Mouse (Mus musculus) ovary, postnatal 36 days (tissue): ENCODE data around the gene Git1.
"Not testable (repeated sequence)": the region's sequence is repeated elsewhere in the genome, so short reads cannot be mapped to it uniquely, and the experiment has no call there.

Experiments
- DNase-seq: peaks from one replicate; pipeline ENCODE4 v3.0.0; 2022; ENCODE audit warnings: low spot score, mixed read lengths

Gene Git1

DNA sequence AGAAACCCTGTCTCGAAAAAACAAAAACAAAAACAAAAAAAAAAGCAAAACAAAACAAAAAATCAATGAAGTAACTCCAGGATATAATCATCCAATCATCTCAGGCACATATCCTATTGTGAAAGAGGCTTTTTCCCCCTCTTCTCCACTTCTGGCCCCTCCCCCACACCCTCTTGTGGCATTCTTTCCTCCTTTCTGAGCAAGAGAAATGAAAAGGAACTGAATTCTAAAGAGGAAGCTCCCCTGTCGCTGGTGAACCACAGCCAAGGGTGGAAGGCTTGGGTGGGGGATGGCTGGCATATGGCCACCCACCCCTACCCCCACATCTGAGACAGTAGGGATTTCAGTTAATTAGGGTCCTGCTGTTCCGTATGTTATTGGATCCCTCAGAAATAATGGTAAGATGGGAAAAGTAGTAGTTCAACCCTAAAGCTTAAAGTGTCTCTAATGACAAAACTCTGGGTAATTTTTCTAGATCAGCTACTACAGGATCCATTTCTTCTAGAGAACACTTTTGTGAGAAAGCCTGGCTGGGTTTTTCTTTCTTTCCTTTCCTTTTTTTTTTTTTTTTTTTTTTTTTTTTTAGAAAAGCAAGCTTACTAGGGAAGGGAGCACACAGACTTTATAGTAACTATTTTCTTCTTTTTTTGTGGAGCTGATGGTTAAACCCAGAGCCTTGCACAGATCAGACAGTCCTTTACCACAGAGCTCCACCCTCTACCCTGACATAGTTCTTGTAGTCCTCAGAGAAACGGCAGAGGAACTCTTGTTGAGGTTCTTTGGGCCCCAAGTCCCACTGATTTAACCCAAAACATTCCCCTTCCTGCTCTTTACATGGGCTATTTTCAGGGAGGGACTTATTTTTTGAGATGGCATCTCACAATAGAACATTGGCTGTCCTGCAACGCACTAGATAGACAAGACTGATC is 27.5 kb downstream of the Git1 start:
- no peak for DNase-seq

DNA sequence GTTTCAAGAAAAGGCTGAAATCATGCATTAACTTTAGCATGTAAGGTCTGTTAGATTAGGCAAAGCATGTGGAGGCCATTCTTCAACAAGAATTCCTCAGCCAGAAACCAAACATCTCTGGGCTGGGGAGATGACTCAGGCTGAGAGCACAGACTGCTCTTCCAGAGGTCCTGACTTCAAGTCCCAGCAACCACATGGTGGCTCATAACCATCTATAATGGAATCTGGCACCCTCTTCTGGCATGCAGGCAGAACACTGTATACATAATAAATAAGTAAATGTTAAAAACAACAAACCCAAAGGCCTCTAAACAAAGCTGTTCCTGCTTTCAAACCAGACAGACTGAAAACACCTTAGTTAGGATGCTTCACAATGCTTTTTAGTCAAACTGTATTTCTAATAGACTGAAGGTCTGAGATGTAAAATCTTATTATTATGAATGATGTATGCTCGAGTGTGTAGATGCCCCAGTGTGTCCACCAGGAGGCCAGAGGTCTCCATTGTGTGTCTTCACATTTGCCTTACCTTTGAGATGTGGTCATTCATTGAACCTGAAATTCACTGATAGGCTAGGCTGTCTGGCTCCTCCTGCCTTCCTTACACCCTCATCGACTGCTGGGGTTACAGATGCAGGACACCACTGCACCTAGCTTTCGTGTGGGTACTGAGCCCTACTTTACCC is 32.6 kb downstream of the Git1 start:
- no peak for DNase-seq

DNA sequence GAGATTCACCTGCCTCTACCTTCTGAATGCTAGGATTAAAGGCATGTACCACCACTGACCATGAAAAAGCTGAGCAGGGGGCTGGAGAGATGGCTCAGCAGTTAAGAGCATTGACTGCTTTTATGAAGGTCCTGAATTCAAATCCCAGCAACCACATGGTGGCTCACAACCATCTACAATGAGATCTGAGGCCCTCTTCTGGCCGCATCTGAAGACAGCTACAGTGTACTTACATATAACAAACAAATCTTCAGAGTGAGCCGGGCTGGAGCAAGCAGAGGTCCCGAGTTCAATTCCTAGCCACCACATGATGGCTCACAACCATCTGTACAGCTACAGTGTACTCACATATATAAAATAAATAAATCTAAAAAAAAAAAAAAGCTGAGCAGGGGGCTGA is 35.1 kb downstream of the Git1 start:
- DNase-seq: not testable (repeated sequence)

DNA sequence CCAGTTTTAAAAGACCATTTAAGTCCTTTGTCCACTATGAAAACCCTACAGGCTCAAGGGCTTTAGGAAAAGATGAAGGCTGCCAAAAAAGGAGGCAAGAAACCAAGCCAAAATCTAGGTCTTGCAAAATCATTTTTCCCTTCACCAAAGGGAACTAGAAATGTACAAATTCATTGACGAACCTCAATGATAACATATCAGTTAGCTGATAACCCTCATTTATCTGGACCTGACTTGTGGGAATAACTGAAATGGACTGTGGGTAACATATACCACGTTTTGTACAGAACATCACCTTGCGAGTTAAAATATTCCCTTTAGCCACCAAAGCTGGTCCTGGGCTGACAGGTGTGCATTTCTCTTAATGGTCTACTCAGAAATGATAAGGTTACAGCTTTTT is 36.3 kb downstream of the Git1 start:
- DNase-seq: no peak

DNA sequence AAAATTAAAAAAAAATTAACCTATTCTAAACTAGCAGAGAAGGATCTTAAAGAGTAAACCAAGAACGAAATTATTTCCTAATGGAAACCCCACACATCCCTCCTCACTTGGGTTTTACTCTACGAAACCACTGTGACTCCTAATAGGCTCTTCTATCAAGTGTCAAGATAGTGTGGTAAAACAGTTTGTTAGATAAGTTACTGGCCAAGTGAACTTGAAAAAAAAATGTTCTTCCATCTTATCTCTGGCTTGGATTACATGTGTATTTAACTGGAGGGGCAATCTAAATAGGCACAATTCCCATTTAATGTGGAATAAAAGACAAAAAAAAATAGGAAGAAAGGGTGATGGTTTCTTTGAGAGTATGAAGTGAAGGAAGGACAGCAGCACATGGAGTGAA is 37.5 kb downstream of the Git1 start:
- DNase-seq: no peak

DNA sequence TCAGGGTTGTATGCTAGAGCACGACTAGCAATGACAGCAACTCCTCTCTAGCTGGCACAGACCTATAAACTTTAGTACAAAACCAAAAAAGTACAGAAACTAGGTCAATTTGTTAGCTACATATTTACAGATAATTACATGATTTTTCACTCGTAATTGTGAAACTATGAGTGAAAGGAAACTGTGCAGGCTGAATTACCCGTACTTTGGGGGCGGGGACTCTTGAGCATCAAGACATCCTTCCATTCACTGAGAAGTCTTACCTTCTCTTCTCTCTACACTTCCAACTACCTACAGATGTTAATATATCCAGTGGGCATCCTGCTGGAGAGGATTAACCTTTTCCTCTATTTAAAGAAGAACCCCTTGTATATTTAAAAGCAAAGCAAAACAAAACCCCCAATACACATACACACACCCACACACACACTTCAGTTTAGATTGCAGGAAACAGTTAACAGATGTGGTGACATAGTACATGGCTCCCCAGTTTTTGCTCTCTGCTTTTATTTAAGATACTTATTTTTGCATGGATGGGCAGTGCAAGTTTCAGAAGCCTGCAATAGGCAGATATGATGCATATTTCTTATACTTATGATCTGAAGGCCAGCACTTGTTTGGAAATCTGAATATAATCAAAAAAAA is 39.0 kb downstream of the Git1 start:
- no peak for DNase-seq

DNA sequence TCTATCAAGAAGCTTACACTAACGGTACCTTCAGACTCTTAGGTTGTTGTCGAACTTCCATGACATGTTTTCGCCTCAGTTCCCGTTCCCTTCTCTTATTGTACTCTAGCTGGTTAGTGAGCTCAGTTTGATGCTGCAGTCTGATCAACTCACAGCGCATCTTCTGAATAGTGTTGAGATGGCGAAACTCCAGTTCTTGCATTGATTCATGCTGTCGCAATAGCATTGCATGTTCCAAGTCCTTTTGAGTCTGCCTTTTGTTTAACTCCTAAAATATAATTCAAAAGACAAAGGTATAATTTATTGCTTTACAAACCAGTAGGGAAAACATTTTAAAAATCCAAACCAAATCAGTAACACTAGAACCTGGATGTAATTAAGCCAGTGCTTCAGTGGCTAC is 51.9 kb downstream of the Git1 start:
- no peak for DNase-seq
